Mouse (Mus musculus): ENCODE data around the gene Jam2. TPM values are rescaled to one million over a fixed set of nuclear protein-coding genes. Genes with fewer than 3 reads are reported as not detected.

Gene Jam2
- polyA plus RNA-seq, 1 experiment from 2014 or later, result 8.1 TPM

DNA sequence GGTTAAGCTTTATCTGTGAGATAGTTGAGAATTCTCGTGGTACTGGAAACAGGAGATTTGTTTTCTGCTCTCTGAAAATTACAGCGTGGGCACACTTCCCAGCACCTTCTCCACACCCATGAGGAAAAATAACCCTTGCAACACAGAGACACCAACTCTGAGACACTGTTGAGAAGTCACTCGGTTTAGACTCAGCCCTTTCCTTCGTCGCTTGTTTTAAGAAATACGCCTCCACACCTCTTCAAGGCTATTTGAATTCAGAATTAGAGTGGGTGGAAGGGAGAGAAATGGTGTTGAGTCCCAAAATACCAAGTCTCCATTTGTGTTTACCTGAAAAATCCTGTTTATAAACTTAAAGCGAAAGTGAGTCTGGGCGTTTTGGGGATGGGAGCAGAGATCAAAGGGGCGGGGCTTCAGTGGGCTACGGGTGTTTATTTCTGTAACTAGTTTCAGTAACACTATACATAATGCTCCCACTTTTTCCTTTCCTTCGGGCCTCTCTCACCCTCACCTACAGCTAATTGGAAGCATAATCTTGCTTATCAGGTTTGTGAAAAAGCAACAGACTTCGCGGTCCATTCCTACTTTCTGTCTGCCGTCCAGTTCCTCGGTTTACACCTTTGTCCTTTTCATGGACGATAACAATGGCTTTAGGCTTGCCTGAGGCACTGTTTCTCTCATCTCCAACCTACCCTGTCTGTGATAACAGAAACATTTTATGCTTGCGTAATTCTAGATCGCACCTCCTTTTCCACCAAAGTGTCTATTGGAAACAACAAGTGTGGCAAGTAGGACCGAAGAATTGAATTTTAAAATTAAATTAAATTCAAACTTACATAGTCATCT lies 4.1 kb upstream of the Jam2 start:
- H3K9me3 ChIP-seq (replicated peaks; ENCODE audit: control insufficient read depth, low read length), result no peaks in the 10 kb centered on the region
- no peak overlapping the region for H3K27ac ChIP-seq (ENCODE audit: low read depth, low read length)
- 78% methylated on average over 19 of the region's 19 CpGs for WGBS (ENCODE audit: insufficient replicate concordance)
- H3K4me1 ChIP-seq (ENCODE audit: control insufficient read depth, insufficient read depth, low read length), result no peaks in the 10 kb centered on the region
- no peak overlapping the region for H3K4me3 ChIP-seq (ENCODE audit: low read depth, low read length)
- H3K9ac ChIP-seq (ENCODE audit: low read depth, low read length), result no peak overlapping the region
- no peak for ATAC-seq (replicated peaks; ENCODE audit: insufficient number of reproducible peaks, low FRiP score, low TSS enrichment)
- no peak overlapping the region for H3K4me2 ChIP-seq
- no peaks in the 10 kb centered on the region for H3K36me3 ChIP-seq (ENCODE audit: control insufficient read depth, insufficient read depth, low read length)
- H3K27me3 ChIP-seq (ENCODE audit: control insufficient read depth, insufficient read depth, low read length), result peaks cover under 1% of the 10 kb centered on the region; the same call in 1 of the 2 replicates

DNA sequence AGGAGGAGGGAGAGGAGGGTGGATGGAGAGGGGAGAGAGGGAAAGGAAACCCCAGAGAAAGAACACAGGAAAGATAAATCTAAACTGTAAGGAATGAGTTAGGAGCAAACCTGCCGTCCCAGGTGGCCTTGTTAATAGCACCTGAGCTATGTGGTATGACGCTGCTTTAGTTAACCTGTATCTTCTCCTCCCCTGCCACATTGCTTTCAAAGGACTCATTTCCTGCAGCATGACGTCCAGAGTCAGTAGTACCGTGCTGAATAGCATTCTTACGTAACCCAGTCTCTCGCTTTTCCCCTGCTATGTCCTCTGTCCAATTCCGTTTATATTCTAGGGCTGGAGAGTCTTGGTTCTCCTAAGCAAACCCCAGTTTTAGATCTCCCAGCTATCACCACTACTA lies 3.0 kb upstream of the Jam2 start:
- peaks cover 3% of the 10 kb centered on the region; the same call in 1 of the 2 replicates for H3K27me3 ChIP-seq (ENCODE audit: control insufficient read depth, insufficient read depth, low read length)
- H3K9ac ChIP-seq (ENCODE audit: low read depth, low read length), result no peak overlapping the region
- no peak overlapping the region for H3K27ac ChIP-seq (ENCODE audit: low read depth, low read length)
- no peak for ATAC-seq (replicated peaks; ENCODE audit: insufficient number of reproducible peaks, low FRiP score, low TSS enrichment)
- peaks cover 2% of the 10 kb centered on the region; the same call in 1 of the 2 replicates for H3K4me1 ChIP-seq (ENCODE audit: control insufficient read depth, insufficient read depth, low read length)
- H3K36me3 ChIP-seq (ENCODE audit: control insufficient read depth, insufficient read depth, low read length), result no peaks in the 10 kb centered on the region
- 75% methylated on average over 7 of the region's 7 CpGs for WGBS (ENCODE audit: insufficient replicate concordance)
- no peak overlapping the region for H3K4me2 ChIP-seq
- no peaks in the 10 kb centered on the region for H3K9me3 ChIP-seq (replicated peaks; ENCODE audit: control insufficient read depth, low read length)
- H3K4me3 ChIP-seq (ENCODE audit: low read depth, low read length), result no peak overlapping the region

DNA sequence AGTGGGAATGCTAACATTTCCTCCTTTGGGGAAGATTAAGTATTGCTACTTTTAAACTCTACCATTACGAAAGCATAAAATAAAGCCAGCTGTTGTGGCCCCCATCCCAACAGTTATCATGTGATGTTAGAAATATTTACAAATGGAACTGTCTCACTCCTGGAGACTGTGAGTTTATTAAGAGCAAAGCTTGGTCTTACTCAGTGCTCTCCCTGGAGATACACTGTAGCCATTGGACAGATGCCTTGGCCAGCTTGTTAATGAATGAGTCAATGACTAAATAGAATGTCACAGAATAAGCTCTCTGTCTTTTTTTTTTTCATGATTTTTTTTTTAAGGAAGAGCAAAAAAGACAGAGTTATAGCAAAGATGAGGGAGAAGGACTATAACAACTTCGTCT lies 2.5 kb upstream of the Jam2 start:
- WGBS (ENCODE audit: insufficient replicate concordance), result 86% methylated on average over 2 of the region's 2 CpGs
- Histone ChIP-seq H3K9ac (ENCODE audit: low read depth, low read length) (no peak overlapping the region), H3K27me3 (ENCODE audit: control insufficient read depth, insufficient read depth, low read length) (peaks cover 6% of the 10 kb centered on the region; the same call in 1 of the 2 replicates), H3K4me1 (ENCODE audit: control insufficient read depth, insufficient read depth, low read length) (peaks cover 2% of the 10 kb centered on the region; the same call in 1 of the 2 replicates), H3K4me2 (no peak overlapping the region), H3K36me3 (ENCODE audit: control insufficient read depth, insufficient read depth, low read length) (no peaks in the 10 kb centered on the region), H3K4me3 (ENCODE audit: low read depth, low read length) (no peak overlapping the region), H3K27ac (ENCODE audit: low read depth, low read length) (no peak overlapping the region), H3K9me3 (replicated peaks; ENCODE audit: control insufficient read depth, low read length) (no peaks in the 10 kb centered on the region)
- no peak for ATAC-seq (replicated peaks; ENCODE audit: insufficient number of reproducible peaks, low FRiP score, low TSS enrichment)

DNA sequence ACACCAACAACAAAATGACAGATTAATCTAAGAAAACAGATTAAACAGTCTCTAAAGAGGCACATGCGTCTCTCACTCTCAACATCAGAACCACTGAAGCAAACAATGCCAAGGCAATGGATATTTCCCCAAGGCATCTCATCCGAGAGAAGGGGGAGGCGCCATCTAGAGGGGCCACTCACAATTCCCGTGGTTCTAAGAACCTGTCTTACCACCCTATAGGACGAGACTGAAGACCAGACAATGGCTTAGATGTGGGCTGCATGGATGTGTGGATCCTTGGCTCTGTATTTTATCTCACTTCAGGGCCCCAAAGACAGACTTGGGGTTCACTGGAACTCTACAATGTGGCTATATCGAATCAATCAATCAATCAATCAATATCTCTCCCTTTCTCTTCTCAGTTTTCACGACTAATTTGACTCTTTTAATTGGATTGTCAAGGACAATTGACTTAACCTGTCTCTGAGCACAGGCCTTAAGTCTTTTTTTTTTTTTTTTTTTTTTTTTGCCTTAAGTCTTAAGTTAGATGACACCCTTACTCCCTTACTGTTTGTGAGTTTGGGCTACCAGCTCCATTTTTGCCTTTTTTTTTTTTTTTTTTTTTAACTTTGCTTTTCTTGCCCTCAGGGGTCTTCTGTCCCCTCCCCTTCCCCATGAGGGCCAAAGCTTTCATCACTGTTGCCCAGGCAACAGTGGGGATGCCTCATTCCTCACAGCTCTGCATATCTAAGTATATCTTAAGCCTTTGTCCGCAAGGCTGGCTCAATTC lies 1.2 kb upstream of the Jam2 start:
- peaks cover 6% of the 10 kb centered on the region; the same call in 1 of the 2 replicates for H3K27me3 ChIP-seq (ENCODE audit: control insufficient read depth, insufficient read depth, low read length)
- H3K36me3 ChIP-seq (ENCODE audit: control insufficient read depth, insufficient read depth, low read length), result no peaks in the 10 kb centered on the region
- no peak overlapping the region for H3K4me3 ChIP-seq (ENCODE audit: low read depth, low read length)
- H3K9ac ChIP-seq (ENCODE audit: low read depth, low read length), result no peak overlapping the region
- H3K9me3 ChIP-seq (replicated peaks; ENCODE audit: control insufficient read depth, low read length), result no peaks in the 10 kb centered on the region
- no peak for ATAC-seq (replicated peaks; ENCODE audit: insufficient number of reproducible peaks, low FRiP score, low TSS enrichment)
- H3K4me2 ChIP-seq, result peak overlapping the region; percentile 99
- H3K4me1 ChIP-seq (ENCODE audit: control insufficient read depth, insufficient read depth, low read length), result peaks cover 2% of the 10 kb centered on the region; the same call in 1 of the 2 replicates
- WGBS (ENCODE audit: insufficient replicate concordance), result 26% methylated on average over 8 of the region's 8 CpGs
- no peak overlapping the region for H3K27ac ChIP-seq (ENCODE audit: low read depth, low read length)

DNA sequence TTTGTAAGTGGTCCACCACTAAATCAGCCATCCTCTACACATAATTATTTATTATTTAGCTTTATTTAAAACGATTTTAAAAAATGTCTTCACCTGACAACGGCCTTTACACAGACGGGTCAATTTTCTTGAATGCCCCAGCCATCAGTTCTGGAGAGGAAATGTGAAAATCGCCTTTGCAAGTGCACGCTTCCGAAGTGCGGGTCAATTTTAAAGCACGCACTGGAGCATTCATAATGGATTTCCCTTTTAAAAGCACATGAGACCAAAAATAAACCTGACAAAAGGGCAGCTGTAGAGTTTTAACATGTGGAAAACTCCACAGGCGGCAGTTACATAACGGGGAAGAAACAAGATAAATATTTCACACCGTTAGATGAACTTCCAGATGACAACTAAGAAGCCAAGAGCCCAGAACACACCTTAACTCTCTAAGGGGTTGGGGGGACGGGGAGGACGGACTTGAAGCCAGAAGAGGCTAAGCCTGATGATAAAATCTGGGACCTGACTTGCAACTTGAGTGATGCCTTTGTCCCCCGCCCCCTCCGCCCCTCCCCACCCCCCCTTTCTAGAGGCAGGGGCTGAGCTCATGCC lies 558 bp upstream of the Jam2 start:
- H3K4me1 ChIP-seq (ENCODE audit: control insufficient read depth, insufficient read depth, low read length), result peaks cover 2% of the 10 kb centered on the region; the same call in 1 of the 2 replicates
- peak overlapping the region; percentile 67; the same call in 1 of the 2 replicates for H3K9ac ChIP-seq (ENCODE audit: low read depth, low read length)
- H3K27ac ChIP-seq (ENCODE audit: low read depth, low read length), result no peak overlapping the region
- ATAC-seq (replicated peaks; ENCODE audit: insufficient number of reproducible peaks, low FRiP score, low TSS enrichment), result no peak
- no peaks in the 10 kb centered on the region for H3K36me3 ChIP-seq (ENCODE audit: control insufficient read depth, insufficient read depth, low read length)
- H3K9me3 ChIP-seq (replicated peaks; ENCODE audit: control insufficient read depth, low read length), result no peaks in the 10 kb centered on the region
- H3K27me3 ChIP-seq (ENCODE audit: control insufficient read depth, insufficient read depth, low read length), result peaks cover 6% of the 10 kb centered on the region; the same call in 1 of the 2 replicates
- H3K4me2 ChIP-seq, result peak overlapping the region; percentile 99
- peak overlapping the region; percentile 58 for H3K4me3 ChIP-seq (ENCODE audit: low read depth, low read length)
- 5% methylated on average over 15 of the region's 15 CpGs for WGBS (ENCODE audit: insufficient replicate concordance)

DNA sequence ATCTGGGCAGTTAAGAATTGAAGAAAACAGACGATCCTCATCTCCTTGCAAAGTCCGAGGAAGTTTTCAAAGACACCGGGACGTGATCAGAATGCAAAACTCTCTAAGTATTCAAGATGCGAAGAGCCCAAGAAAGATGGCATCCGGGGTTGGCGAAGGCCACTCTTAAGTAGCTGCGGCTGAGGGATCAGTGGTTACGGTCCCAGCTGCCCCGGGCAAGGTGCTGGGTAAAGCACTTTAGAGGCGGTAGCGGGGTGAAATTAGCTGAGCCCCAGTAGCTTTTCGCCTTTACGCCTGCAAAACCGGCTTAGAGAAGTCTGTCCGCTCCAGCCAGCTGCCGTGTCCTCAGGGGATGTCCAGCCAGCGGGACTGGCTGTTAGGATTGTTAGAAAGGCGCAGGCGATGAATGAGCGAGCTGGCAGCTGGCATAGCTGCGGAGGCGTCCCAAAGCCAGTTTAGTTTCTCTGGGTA lies 873 bp downstream of the Jam2 start:
- Histone ChIP-seq H3K27me3 (ENCODE audit: control insufficient read depth, insufficient read depth, low read length) (peaks cover 6% of the 10 kb centered on the region; the same call in 1 of the 2 replicates), H3K4me1 (ENCODE audit: control insufficient read depth, insufficient read depth, low read length) (peaks cover 2% of the 10 kb centered on the region; the same call in 1 of the 2 replicates), H3K4me3 (ENCODE audit: low read depth, low read length) (peak overlapping the region; percentile 58), H3K9ac (ENCODE audit: low read depth, low read length) (peak overlapping the region; percentile 67), H3K9me3 (replicated peaks; ENCODE audit: control insufficient read depth, low read length) (peaks cover 4% of the 10 kb centered on the region; the same call in 1 of the 2 replicates), H3K27ac (ENCODE audit: low read depth, low read length) (no peak overlapping the region), H3K36me3 (ENCODE audit: control insufficient read depth, insufficient read depth, low read length) (no peaks in the 10 kb centered on the region), H3K4me2 (peak overlapping the region; percentile 99)
- under 1% methylated on average over 23 of the region's 23 CpGs for whole genome bisulfite sequencing (ENCODE audit: insufficient replicate concordance)
- ATAC-seq (replicated peaks; ENCODE audit: insufficient number of reproducible peaks, low FRiP score, low TSS enrichment), result no peak

DNA sequence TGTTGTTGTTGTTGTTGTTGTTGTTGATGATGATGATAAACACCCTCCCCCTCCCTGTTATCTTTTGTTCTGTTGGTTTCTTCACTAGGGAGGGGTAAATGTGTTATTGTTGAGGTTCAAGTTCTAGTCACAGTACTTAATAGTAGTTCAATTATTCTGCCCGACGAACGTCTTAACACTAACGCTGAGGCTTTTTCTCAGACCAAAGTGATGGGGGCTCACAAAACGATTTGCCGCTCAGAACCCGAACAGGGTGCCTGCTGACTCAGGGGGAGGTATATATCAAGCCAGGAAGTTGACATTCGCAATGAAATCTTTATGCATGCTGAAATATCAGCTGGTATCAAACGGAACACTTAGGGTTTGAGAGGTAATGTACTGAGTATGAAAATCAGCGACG lies 1.4 kb downstream of the Jam2 start:
- Histone ChIP-seq H3K36me3 (ENCODE audit: control insufficient read depth, insufficient read depth, low read length) (no peaks in the 10 kb centered on the region), H3K4me2 (peak overlapping the region; percentile 99), H3K27ac (ENCODE audit: low read depth, low read length) (no peak overlapping the region), H3K9ac (ENCODE audit: low read depth, low read length) (no peak overlapping the region), H3K9me3 (replicated peaks; ENCODE audit: control insufficient read depth, low read length) (peaks cover 4% of the 10 kb centered on the region; the same call in 1 of the 2 replicates), H3K4me1 (ENCODE audit: control insufficient read depth, insufficient read depth, low read length) (peaks cover 2% of the 10 kb centered on the region; the same call in 1 of the 2 replicates), H3K27me3 (ENCODE audit: control insufficient read depth, insufficient read depth, low read length) (peaks cover 6% of the 10 kb centered on the region; the same call in 1 of the 2 replicates), H3K4me3 (ENCODE audit: low read depth, low read length) (peak overlapping the region; percentile 58; the same call in 1 of the 2 replicates)
- ATAC-seq (replicated peaks; ENCODE audit: insufficient number of reproducible peaks, low FRiP score, low TSS enrichment), result no peak
- WGBS (ENCODE audit: insufficient replicate concordance), result 39% methylated on average over 11 of the region's 11 CpGs

Data from heart, embryonic 11.5 days (tissue).